Mouse (Mus musculus): ENCODE results near the gene Kcnj14.

The Kcnj14 gene

DNA sequence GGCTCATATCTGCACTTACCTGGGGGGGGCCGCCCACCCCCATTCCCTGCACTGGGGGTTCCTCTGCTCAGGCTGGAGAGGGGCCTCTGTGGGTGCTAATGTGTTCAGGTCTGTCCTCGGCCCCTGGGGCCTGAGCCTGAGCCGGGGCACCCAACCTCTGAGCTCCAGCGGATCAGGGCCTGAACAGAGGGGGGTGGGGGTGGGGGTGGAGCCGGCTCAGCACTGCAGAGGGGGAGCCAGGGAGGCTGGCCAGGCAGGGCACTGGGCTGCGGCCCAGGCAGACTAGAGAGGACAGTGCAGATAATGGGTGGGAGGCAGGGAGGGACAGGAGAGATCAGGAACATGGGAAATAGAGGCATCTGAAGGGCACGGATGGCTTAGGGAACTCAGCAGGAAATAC is at the start of gene Kcnj14:
Gene Kcnj14, minus strand, starts transcription at position 185 of the 400 bp plus-strand sequence.
- peak; percentile 74 for DNase-seq (ENCODE audit: low read depth, low spot score)

- DNase-seq (ENCODE audit: low read depth, low spot score) = no peak
Observed at GRCm38 (mm10) chr7:45873061-45873947, 48.7 kb upstream of the Kcnj14 start.

DNA sequence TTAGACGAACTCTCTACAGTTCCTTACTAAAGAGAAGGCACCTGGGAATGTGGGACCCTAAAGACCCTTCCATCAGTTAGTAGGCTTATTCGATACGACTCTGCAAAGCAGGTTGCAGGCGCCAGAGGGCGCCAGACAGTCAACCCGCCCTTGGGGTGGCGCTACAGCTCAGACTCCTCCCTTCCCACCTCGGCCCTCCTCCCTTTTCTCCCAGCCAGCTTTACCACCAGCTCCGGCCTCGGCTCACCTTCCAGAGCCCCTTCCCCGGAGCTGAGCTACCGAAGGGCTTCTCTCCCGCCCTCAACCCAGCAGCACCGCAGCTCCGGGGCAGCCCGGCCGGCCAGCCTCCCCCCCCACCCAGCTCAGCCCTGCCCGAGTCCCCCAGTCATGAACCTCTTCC is 48.0 kb upstream of the Kcnj14 start, which contains the start of gene Kdelr1:
Gene Kdelr1, plus strand, starts transcription at position 149 of the 400 bp plus-strand sequence.
- peak; percentile 75 for DNase-seq (ENCODE audit: low read depth, low spot score)

- DNase-seq (ENCODE audit: low read depth, low spot score) = no peak
Observed at GRCm38 (mm10) chr7:45870282-45871058, 45.9 kb upstream of the Kcnj14 start.

GRCm38 (mm10) chr7:45869787-45870186 is 45.2 kb upstream of the Kcnj14 start:
- DNase-seq (ENCODE audit: low read depth, low spot score) = no peak

GRCm38 (mm10) chr7:45869107-45869670 is 44.6 kb upstream of the Kcnj14 start:
- DNase-seq (ENCODE audit: low read depth, low spot score) = no peak

GRCm38 (mm10) chr7:45867871-45868270 is 43.3 kb upstream of the Kcnj14 start:
- no peak for DNase-seq (ENCODE audit: low read depth, low spot score)

DNA sequence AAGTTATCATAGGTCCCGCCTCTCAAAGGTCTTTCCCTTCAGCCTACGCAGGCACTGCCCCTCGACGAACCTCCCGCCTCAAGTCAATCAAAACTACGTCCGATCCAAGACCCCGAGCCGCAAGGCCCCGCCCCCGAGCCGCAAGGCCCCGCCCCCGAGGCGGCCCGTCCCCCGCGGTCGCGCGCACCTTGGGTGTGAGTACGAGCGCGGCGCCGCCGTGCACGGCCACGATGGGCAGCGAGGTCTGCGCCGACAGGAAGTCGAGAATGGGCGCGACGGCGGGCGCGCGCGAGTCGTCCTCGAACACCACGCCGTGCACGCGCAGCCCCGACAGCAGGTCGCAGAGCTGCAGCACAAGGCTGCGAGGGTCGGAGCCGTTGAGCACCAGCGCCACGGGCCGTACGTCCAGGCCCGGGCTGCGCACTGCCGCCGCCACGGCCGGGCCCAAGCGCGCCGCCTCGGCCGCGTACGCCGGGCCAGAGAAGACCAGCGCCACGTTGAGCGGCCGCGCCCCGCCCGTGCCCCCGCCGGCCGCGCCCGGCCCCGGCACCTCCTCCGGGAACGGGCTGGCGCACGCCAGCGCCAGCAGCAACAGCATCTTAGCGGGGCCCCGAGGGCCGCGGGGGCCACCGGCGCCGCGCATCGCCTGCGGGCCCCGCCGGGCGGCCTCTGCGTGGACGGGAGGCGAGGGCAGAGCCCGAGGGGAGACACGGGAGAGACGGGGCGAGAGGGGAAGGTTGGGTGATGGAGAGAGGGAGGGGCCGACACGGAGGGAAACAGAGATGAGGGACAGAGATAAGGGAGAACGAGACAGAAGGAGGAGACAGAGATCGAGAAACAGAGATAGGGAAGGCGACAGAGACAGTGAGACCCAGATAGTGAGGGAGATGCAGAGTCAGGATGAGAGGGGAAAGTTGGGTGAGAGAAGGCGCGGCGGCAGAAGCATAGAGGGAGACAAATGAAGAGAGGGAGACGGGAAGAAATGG is 41.6 kb upstream of the Kcnj14 start:
- peak; percentile 72 for DNase-seq (ENCODE audit: low read depth, low spot score)

DNA sequence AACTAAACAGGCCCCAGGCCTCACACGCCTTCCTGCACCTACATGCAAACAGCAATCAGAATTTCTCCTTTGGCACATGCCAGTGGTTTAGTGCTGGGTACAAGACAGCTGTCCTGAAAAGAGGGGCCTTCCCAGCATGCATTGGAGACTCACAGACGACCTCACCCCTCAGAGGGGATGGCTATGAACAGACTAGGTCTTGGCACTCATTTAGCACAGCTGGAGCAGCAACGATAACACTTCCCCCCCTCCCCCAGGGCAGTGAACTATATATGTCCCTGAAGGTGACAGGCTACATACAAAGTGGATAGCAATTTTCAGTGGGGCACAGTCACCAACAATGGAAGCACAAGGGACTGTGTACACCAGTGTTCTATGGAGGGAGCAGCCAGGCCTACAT is 39.9 kb upstream of the Kcnj14 start:
- no peak for DNase-seq (ENCODE audit: low read depth, low spot score)

GRCm38 (mm10) chr7:45862804-45863203 is 38.2 kb upstream of the Kcnj14 start:
- DNase-seq (ENCODE audit: low read depth, low spot score) = no peak

- DNase-seq (ENCODE audit: low read depth, low spot score) = no peak
Observed at GRCm38 (mm10) chr7:45859008-45859407, 34.4 kb upstream of the Kcnj14 start.

GRCm38 (mm10) chr7:45856950-45857901 is 32.6 kb upstream of the Kcnj14 start:
- no peak for DNase-seq (ENCODE audit: low read depth, low spot score)

DNA sequence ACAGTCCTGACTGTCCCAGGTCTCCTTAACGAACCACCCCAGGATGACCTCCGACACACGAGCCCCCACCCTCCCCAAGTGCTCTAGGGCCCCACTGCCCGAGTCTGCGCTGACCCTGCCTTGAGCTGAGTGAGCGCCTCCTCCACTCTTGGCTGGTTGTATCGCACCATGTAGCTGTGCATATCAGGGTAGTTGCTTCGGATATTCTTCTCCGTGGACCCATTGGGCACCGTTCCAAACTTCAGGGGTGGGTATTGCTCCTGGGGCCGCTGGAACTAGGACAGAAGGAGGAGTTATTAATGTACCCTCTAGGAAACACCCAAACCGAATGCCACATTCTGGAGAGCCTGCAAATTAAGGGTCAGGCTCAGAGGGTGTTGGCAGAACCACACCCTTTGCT is 28.5 kb upstream of the Kcnj14 start:
- no peak for DNase-seq (ENCODE audit: low read depth, low spot score)

DNA sequence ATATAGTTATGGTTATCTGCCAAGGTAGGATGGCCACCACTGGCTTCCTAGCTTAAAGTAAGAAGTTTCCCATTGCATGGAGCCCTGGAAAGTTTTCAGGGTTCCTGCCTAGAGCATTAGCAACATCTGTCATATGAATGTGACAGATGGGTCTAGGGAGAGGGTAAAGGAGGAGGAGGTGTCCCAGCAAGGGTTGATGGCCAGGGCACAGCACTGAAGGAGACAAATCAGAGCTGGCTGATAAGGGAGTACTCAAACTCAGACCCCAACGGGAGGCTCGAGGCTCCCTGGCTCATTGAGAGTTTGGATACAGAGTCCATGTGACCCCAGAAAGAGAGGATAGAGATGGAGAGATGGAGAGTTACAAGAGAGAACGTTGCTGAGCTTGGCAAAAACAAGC is 26.1 kb upstream of the Kcnj14 start:
- DNase-seq (ENCODE audit: low read depth, low spot score) = no peak

GRCm38 (mm10) chr7:45848447-45849027 is 24.0 kb upstream of the Kcnj14 start:
- DNase-seq (ENCODE audit: low read depth, low spot score) = no peak

- no peak for DNase-seq (ENCODE audit: low read depth, low spot score)
Observed at GRCm38 (mm10) chr7:45842950-45843744, 18.6 kb upstream of the Kcnj14 start.

DNA sequence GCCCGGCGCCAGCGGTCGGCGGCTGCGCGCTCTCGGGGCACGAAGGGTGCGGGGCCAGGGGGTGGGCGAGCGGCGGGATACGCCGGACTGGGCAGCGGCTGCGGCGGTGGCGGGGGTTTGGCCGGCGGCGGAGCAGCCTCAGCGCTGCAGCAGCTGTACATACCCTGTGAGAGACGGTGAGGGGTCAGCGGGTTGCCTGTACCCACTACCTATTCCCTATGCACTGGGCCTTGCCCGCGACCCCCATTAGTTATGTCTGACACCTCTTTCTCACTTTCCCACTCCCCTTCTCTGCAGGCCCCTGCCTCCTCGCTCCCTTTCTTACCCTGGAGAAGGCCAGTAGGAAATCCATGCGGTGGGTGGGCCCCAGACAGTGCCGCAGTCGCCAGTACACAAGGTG is 9.3 kb upstream of the Kcnj14 start:
- DNase-seq (ENCODE audit: low read depth, low spot score) = no peak

DNA sequence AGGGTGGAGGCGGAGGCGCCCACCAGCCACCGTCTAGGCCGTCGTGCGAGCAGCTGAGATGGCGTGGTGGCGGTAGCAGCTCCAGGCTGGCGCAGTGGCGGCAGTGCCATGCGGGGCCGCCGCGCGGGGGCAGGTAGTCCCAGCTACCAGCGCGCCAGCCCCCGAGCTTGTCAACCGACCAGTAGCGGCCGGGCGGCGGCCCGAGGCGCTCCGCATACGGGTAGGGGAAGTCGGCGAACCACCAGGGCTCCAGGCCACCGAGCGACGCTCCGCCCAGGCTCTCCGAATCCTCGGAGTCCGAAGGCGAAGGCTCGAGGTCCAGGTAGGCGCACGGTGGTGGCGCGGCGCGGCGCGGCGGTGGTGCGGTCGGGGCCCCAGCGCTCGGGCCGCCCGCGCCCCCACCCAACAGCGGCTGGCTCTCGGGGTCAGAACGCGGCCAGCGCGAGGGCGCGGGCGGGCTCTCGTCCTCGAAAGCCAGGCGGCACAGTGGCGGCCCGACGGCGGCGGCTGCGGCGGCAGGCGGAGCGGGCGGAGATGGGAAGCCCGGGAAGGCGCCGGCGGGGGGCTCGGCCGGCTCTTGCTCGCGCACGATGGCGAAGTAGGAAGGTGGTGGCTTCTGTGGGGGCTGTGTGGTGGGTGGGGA is 8.7 kb upstream of the Kcnj14 start:
- no peak for DNase-seq (ENCODE audit: low read depth, low spot score)
